Mouse (Mus musculus) adrenal gland, postnatal 14 days (tissue): Measurements from ENCODE around the gene Itgb5. TPM values are rescaled to one million over a fixed set of nuclear protein-coding genes. Genes with fewer than 3 reads are reported as not detected.

Experiments used
- DNase-seq: peaks from one replicate; pipeline ENCODE4 v3.0.0; 2021; ENCODE audit warnings: mixed read lengths
- total RNA-seq: library from RNA; stranded (reverse); gene quantifications from 2 replicates; pipeline ENCODE4 v1.2.3, GENCODE M21; 2021

Gene Itgb5
- total RNA-seq, 1 experiment from 2014 or later: 118 TPM

DNA sequence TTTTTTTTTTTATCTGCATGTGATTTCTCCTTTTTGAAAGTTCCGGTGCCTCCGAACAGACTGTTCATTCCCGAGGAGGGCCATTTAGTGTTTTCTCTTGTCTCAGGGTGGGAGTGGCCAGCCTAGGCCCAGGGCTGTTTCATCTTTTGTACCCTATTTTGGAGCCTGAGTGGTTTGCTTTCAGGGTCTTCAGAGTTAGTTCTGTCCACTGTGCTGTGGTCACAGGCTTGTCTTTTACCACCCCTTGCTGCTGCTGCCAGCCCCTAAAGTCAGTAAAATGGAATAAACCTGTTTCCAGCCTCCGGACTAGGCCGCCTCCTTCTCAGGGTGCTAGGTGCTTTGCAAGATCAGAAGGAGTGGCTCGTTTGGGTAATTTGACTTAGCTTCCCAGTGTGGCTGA, 2.6 kb downstream of the Itgb5 start:
- no peak for DNase-seq

DNA sequence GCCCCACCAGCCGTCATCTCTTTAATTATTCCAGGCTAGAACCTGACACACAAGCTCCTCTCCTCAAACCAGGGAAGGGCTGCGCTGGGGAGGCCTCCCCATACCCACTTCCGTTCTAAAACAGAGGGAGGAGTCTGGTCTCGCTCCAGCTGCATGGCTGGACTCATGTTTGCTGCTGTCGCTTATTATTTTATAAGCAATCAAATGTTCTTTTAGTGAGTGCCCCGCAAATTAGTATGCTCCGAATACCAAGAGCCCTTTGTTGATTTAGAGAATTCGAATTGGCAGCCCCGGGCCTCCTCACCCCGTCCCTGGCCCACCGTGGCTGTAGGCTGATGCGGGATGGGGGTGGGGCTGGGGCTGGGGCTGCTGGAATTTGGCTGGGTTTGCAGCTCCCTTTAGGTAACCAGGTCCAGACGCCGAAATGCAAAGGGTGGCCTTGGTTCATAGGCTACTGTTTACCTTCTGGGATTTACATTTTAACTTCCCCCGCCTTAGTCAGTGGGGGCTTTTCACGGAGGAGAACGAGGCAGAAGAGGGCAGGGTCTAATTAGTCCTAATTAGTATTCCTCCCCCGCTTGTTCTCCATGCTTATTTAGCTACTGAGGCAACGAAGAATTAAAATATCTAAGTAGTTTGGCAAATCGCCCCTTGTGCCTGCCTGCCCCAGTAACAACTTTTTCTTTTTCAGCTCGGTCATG, 3.4 kb downstream of the Itgb5 start:
- peak; percentile 47 for DNase-seq

DNA sequence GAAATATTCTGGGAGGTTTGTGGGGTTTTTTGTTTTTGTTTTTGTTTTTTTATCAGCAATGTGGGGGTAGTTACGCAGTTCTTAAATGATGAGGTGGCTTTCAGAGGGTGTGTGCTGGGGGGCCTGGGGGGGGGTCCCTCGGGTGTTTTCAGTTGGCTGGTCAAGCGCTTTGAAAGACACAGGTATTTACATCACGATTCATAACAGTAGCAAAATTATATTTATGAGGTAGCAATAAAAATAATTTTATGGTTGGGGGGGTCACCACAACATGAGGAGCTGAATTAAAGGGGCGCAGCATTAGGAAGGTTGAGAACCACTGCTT, 3.9 kb downstream of the Itgb5 start:
- DNase-seq: no peak

DNA sequence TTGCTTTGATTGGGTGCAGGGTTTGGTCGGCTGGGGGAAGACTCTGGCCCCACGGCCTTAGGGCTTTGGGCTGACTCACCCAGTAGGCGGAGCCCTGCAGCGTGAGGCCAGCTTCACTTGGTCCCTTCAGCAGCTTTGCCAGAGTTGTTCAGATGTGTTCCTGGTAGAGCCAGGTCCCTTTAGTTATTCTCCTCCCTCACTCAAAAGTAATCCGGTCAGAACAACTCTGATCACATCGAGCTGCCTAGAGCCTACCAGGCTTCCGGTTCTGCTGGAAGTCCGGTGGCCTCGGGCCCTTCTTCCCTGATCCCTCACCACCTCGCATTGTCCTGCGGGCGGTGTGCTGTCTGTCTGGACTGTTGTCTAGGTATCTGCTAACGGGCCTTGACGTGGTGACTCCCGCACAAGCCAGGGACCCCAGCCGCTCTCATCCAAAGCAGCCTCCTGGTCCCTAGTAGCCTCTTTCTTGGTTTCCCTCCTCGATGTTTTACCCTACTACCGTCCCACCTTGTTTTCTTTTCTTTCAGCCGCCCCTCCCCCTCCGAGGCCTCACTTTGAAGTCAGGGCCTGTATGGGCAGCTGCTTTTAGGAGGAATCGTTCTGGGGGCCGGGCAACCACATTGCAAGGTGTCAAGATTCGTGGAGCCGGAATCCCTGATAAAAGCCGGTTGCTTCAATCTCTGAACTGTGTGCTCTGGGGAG, 4.5 kb downstream of the Itgb5 start:
- peak; percentile 84 for DNase-seq

DNA sequence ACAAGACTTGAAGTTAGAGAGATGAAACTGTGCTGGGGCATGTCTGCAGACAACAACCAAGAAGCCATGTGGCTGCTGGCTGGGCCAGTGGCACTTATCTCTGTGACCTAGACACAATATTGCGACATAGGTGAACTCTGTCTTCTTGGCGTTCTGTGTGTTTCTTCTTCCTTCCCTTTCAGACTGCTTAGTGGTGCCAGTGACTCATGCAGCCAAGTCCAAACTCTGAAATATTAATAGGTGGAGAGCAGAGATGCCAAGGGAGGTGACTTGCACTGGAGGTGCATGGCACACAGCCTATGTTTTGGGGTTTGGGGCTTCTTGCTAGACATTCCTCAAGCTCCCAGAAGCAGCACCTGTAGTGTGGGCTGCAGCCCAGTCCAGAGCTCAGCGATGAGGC, 7.2 kb downstream of the Itgb5 start:
- DNase-seq: peak; percentile 51

DNA sequence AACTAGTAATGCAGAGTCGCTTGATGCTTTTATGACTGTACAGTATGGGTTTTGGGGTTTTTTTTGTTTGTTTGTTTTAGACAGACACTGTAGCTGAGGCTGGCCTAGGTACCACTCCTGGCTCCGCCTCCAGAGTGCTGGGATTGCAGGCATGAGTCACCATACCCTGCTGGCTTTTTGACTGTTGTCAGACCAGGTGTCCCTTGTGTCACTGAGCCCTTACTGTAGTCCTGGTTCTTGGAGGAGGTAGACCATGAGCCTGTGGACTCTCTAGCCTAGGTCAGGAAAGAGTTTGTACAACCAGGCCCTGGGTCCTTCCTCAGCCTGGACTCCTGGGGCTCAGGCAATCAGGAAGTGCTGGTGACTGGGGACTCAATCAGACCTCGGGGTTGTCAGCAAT, 7.7 kb downstream of the Itgb5 start:
- DNase-seq: no peak

DNA sequence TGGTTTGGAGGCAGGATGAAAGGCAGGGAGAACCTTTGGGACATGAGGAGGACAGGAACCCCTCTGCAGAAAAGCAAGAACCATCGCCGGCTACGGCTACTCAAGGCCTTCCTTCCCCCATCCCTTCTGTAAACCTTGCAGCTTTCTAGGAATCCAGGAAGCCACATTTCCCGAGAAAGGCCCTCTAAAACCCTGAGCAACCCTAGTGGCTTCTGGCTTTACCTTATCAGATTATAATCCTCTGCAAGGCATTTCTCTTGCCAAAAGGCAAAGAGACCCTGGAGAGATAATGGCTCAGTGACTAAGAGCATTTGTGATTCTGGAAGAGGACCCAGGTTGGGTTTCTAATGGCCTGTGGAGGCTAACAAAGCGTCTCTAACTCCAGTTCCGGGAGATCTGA, 11.2 kb downstream of the Itgb5 start:
- no peak for DNase-seq

DNA sequence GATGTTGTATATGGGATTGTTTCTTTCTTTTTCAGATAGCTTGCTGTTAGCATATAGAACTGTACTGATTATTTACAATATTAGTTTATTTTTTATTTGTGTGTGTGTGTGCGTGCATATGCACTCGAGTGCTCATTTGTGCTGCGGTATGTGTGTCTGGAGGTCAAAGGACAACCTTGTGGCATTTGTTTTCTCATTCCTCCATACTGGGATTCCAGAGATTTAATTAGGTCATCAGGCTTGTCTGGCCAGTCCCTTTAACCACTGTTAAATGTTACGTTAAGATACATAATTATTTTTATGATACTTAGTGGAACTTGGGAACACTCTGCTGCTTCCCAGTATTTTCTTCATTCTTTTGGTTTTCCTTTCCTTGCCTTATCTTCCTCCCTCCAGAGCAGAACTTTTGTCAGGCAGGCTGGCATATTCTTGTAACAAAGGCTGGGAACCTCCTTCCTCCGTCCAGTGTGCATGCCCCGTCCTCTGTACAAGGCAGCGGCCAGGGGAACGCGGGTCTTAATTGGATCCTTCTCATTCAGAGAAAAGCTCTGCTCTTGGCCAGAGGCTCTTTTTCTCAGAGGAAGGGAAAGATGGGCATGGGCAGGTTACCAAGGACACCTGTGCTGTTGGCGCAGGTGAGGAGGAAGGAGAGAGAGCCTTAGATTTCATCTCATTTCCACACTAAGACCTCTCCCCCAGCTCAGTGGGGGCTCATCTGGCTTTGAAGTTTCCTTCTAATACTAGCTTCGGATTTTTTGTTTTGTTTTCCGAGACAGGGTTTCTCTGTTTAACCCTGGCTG, 12.8 kb downstream of the Itgb5 start:
- DNase-seq: no peak

DNA sequence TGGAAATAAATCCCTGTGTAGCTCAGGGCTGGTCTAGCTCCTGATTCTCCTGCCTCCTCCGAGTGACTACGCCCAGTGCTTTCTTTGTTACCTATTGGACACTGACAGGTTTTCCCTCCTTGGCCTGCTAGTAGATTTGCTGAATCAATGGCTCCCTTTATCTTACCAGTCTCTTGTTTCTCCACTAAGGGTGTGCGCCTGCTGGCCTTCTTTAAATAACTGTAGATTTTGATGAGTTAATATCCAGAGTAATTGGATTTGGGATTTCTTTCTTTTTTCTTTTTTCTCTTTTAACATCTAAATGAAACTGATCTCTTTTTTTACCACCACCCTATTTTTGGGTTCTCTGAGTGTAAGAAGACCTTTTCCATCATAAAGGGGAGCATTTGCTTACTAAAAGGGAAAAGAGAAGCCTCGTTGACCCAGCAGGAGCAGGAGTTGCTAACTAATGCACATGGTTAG, 14.7 kb downstream of the Itgb5 start:
- DNase-seq: no peak

DNA sequence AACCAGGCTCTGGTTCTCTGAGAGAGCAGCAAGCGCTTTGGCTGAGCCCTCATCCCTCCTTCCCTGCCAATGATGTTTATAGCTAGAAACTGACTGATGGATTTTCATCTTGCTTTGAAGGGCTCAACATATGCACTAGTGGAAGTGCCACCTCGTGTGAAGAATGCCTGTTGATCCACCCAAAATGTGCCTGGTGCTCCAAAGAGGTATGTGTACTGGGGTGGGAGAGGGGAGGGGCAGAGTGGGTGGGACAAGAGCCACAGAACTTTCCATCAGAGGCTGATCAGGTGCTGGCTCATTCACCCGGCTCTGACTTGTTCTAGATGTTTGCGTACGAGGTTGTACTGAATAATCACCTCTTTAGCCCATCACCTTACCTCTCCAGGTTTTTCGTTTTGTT, 15.4 kb downstream of the Itgb5 start:
- DNase-seq: no peak

DNA sequence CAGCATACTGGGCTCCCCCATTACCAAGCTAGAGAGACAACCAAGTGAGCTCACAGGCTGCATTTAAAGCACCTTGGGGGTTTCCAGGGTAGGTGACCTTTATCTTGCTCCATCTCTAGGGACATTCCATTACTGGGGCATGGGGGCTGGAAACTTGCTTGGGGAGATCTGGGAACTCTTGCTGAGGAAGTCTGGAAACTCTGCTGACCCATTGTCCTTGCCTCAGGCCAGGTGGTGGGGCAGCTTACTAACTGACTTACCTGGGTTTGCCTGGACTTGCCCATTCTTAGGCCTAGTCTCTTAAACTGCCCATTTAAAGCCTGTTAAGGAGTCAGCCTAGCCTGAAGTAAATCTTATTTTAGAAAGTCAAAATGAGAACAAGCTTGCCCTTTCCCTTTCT, 23.8 kb downstream of the Itgb5 start:
- DNase-seq: no peak

DNA sequence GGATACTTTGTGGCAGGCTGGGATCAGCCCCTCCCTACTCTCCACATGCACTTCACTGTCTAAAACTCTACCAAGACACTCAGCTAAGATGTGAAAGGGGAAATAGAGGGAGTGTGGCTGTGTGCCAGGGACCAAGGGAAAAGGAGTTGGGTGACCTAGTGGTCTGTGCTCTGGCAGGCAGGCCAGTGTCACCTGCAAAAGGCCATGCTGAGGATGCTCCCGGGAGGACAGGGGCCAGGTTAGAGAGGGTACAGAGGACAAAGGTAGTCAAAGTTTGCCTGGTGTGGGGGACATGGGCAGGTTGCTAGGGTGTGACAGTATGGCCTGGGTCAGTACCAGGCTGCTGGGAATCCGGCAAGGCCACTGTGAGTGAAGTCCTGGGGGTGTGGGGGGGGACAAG, 29.3 kb downstream of the Itgb5 start:
- no peak for DNase-seq

DNA sequence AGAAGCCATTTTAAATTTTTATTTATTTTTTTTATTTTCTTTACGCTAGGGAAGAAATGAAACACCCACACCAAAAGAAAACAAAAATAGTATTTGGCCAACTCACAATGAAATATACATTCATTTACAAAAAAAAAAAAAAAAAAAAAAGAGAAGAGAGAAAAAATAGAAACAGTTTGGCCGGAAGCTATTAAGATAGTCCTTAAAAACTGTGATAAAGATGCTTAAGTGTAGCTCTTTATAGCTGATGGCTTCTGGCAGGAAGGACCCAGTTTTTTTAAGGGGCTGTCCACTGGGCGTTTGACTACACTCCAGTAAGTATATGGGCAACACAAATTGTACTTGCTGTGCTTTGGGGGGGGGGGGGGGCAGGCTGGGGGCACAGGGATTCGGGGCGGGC, 29.9 kb downstream of the Itgb5 start:
- DNase-seq: no peak

DNA sequence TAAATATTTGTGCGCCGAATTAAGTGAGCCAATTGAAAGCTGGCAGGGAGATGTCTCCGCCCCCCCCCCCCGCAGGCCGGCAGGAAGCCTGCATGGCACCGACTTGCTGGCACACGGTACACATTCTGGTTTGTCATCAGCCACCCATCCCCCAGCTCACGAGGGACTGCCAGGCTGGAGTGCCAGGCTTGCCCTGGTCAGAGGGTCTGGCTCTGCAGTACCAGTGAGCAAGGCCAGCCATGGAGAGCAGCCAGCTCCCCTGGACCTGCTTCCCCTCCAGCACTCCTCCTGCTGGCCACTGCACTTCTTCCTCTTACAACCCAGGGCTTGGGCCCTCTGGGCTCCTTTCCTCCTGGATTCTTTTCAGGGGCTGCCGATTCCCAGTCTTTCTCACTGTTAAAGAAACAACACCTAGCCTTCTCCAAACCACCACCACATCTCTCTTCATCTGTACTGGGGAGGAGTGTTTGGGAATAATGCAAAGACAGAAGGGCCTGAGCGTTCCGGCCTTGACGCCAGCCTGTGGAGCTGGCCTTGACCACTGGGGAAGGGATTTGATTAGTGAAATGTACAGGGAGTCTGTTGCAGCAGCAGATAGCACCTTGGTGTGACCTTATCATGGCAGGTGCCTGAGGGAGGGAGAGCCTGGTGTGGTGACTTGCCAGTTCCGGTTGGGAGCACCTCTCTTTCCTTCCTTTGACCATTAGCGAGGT, 30.7 kb downstream of the Itgb5 start:
- DNase-seq: peak; percentile 95

DNA sequence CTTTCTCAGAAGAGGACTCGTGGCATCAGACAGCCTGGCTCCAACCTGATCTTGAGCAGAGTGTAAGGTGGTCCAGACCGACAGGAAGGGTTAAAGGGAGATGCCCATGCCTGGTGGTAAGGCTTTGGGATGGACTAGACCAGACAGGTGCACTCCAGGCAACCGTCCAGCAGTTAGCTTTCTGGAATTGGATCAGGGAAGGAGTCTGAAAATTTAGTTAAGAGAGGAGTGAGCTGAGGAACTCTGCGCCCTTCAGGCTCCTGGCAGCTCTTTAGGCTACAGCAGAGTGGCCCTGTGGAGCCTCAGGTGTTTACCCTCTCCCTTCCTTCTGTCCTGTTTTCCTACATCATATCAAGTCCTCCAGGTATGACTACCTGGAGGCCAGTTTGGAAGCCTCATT, 32.9 kb downstream of the Itgb5 start:
- no peak for DNase-seq

DNA sequence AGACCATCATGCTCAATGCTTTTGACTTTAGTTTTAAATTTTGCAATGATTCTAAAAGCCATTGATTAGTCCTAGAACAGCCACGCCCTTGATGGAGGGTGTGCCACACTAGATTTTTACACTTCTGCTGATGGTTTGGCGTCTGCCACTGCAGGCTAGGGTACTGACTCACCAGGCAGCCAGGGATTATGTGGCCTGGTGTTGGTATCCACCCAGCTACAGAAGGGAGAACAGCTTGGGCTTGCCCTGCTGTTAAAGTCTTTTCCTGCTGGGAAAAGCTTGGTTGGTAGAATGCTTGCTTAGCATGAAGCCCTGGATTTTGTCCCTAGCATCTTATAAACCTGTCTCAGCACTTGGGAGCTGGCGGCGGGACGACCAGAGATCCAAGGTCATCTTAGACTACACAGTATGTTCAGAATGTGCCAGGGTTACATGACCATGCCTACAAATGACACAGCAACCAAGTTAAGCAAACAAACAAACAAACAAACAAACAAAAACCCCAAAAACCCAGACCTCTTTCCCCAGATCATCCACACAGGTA, 33.8 kb downstream of the Itgb5 start:
- no peak for DNase-seq

DNA sequence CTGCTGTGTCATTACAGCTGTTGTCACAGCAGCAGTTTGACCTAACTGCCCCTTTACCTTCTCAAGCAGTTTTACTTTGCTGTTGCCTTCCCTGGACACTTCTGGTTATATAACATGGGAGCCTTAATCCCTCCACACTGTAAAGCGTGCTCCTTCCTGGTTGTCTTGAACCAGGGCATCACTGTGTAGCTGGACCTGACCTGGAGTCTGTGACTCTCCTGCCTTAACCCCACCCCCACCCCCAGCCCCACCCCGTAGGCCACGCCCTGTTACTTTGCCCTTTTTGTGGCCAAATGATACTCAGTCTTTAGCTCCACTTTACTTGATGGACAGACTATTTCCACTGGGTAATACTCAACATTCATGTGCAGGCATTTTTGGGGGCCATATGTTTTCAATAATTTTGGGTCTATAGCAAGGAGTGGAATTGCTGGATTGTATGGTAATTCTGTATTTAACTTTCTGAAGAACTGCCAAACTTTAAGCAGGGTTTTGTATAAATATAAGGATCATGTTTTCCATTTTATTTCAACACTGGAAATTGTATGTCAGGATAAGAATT, 40.8 kb downstream of the Itgb5 start:
- DNase-seq: no peak

DNA sequence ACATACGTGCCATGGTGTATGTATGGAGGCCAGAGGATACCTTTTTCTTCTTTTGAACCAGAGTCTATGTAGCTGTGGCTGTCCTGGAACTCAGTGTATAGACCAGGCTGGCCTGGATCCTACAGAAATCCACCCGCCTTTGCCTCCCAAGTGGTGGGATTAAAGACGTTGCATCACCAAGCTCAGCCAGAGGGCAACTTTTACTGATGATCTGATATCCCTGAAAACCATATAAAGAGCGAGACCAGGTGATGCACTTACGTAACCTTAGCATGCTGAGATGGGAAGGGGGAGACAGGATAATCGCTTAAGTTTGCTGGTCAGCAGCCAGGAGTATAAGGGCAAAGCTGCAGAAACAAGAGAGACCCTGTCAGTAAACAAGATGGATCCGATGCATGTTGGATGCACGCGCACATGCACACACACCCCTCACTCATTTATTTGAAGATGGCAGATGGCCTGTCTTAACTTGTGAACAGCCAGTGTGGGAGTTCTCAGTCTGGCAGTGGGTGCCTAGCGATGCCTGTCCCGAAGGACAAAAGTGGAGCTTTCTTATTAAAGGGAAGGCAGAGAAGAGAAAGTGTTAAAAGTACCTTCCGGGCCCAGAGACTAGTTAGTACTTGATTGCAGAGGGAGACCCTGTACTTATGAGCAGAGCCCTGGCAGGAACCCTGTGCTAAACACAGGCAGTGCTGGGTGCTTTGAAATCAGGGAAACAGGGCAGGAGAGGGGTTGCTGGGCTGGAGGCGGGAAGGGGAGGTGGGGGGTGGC, 41.7 kb downstream of the Itgb5 start:
- DNase-seq: no peak

DNA sequence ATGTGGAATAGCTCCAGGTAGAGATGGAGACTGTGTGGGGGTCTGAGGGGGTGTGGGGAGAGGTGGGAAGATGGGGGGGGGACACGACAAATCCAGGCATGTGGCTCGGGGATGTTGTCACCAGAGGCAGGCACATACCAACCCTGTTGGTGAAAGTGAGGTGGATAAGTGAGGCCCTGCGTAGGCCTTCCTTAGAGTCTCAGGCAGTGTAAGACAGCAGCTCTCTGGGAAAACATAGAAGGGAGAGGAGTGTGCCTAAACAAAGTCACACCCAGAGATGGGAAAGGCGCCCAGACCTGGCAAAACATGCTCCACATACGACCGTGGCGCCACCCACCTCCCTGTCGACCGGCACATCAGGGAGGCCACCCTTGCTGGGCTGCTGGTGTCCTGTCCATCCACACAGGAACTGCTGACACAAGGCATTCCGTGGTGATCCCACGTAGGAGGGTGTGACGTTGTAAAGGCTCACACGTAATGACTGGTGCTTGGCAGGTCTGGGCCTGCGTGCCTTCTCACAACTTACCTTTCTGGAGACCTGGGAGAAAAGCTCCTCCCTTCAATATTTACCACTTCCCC, 42.5 kb downstream of the Itgb5 start:
- no peak for DNase-seq

DNA sequence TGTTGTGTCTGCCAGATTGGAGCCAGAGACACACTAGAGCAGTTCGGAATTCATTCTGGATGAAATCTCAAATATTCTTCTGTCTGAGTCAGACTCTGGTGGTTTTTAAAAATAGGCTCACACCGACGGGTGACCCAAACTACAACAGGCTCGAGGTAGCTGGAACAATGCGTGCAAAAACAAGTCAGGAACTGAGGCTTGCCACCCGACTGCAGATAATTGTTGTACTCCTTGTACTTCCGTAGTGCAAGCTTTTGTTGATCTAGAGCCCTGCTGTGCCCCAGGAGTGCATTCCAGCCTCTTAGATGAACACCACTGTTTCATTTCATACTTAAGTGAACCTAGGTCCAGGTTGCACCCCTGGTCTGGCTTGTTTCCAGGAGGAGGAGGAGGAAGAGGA, 43.8 kb downstream of the Itgb5 start:
- DNase-seq: no peak
